Mouse (Mus musculus) stomach, postnatal 0 days (tissue): ENCODE measurements around the gene Pdzk1ip1.

Experiments used
- CTCF ChIP-seq: IDR thresholded peaks from 2 replicates; pipeline ENCODE4 v1.5.1; 2016; ENCODE audit warnings: antibody characterized with exemption, low read depth, mild to moderate bottlenecking, moderate library complexity
- EP300 ChIP-seq: optimal IDR thresholded peaks from 2 replicates; pipeline ENCODE3; 2016; ENCODE audit warnings: antibody characterized with exemption

- TF ChIP-seq CTCF (peak; percentile 76), EP300 (no peak)
Measured at GRCm38 (mm10) chr4:115097146-115097496, 8.6 kb downstream of the Pdzk1ip1 start.
